Mouse (Mus musculus) heart, embryonic 14.5 days (tissue): ENCODE data around the gene Insig1. TPM values are rescaled to one million over a fixed set of nuclear protein-coding genes. Genes with fewer than 3 reads are reported as not detected.

Experiments
- ATAC-seq: fragments of 200-750 bp; cut with Nextera tagmentation; 2 replicates; pipeline ENCODE4 v1.8.0; 2017; ENCODE audit warnings: low read depth, moderate TSS enrichment; ENCODE audit not compliant: insufficient number of reproducible peaks, insufficient read depth, low FRiP score
- H3K27ac ChIP-seq, 2 experiments: fragments of 200-500 bp in 1 of 2; fragments of 300-500 bp in 1 of 2; sonication (generic) in 1 of 2; replicated peaks in 1 of 2; 2 replicates each; pipeline ENCODE4 v1.5.1; 2012 to 2014; ENCODE audit warnings: low read depth in 2 of 2, low read length in 2 of 2, control low read depth in 1 of 2, mild to moderate bottlenecking in 1 of 2, mixed read lengths in 1 of 2; ENCODE audit not compliant: control insufficient read depth in 1 of 2, insufficient read depth in 1 of 2
- H3K27me3 ChIP-seq: fragments of 300-500 bp; sonication (generic); 2 replicates; pipeline ENCODE4 v1.6.1; 2014; ENCODE audit warnings: mild to moderate bottlenecking, low read length, control low read depth; ENCODE audit not compliant: control insufficient read depth, insufficient read depth
- H3K36me3 ChIP-seq: fragments of 300-500 bp; sonication (generic); 2 replicates; pipeline ENCODE4 v1.6.1; 2014; ENCODE audit warnings: mild to moderate bottlenecking, control low read depth, low read length, mixed read lengths; ENCODE audit not compliant: control insufficient read depth, insufficient read depth
- H3K4me1 ChIP-seq, 2 experiments: fragments of 200-500 bp in 1 of 2; fragments of 300-500 bp in 1 of 2; sonication (generic) in 1 of 2; 2 replicates each; pipeline ENCODE4 v1.6.1; 2012 to 2014; ENCODE audit warnings: low read length in 2 of 2, control low read depth in 1 of 2, mixed read lengths in 1 of 2; ENCODE audit not compliant: control insufficient read depth in 2 of 2, insufficient read depth in 2 of 2
- H3K4me2 ChIP-seq: fragments of 300-500 bp; sonication (generic); 2 replicates; pipeline ENCODE4 v1.6.1; 2014; ENCODE audit warnings: mild to moderate bottlenecking, low read length
- H3K4me3 ChIP-seq, 2 experiments: fragments of 200-500 bp in 1 of 2; fragments of 300-500 bp in 1 of 2; sonication (generic) in 1 of 2; 2 replicates each; pipeline ENCODE4 v1.5.1; 2012 to 2014; ENCODE audit warnings: low read length in 2 of 2, mild to moderate bottlenecking in 2 of 2, control low read depth in 1 of 2, low read depth in 1 of 2, moderate library complexity in 1 of 2; ENCODE audit not compliant: control insufficient read depth in 1 of 2, insufficient read depth in 1 of 2
- H3K9ac ChIP-seq: fragments of 300-500 bp; sonication (generic); 2 replicates; pipeline ENCODE4 v1.6.1; 2014; ENCODE audit warnings: mild to moderate bottlenecking, low read length
- H3K9me3 ChIP-seq: fragments of 300-500 bp; sonication (generic); 2 replicates; pipeline ENCODE4 v1.6.1; 2016; ENCODE audit warnings: low read length, control low read depth; ENCODE audit not compliant: control insufficient read depth
- WGBS: fragments of 180-500 bp; shearing (Covaris S2); extraction: QIAGEN DNeasy Blood & Tissue Kit; methylation state at CpG from one replicate; pipeline ENCODE4 v1.1.7; 2014; 5-methylcytosine and 5-hydroxymethylcytosine counted together
- polyA plus RNA-seq: library from polyadenylated mRNA; unstranded; fragments of >200 nt; fragmentation: Nextera tagmentation; extraction: Ambion mirVana; gene quantifications from 2 replicates; pipeline ENCODE4 v1.2.1, GENCODE M21; 2014

Insig1 gene
- polyA plus RNA-seq, 1 experiment from 2014 or later, result 26.6 TPM

DNA sequence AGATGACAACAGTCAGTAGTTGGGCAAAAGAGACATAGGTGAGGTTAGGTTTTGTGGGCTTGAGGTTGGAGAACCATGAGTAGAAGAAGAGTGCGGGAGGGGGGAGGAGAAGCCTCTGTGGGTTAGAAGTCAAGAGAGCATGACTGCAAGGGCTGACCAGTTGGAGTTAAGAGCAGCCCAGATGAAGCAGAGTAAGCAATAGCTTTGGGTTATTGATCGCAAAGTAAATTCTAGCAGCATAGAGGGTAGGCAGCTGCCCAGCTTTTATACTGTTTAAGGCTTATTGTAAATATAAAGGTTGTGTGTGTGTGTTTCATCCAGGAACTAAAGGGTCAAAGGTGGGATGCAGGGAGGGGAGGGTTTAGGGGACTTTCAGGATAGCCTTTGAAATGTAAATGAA is 10.7 kb downstream of the Insig1 start:
- 81% methylated on average over 2 of the region's 2 CpGs for WGBS

DNA sequence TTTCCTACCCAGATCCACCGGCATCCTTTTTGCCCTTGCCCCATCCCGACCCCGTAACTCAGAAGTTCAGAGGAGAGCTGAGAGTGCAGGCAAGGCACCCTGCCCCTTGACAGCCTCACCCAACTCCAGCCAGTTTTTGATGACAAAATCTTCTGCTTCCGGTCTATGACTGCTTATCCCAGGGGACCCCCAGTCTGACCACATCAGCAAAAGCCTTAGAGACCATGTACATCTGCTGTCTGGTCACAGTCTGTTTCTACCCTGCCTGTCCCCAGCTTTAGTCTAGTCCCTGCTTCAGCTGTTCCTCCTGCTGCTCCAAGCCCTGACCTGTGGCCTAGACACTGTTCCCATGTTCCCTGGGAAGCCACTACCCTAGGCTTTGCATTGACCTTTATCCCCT is 11.1 kb downstream of the Insig1 start:
- no peak overlapping the region for H3K9ac ChIP-seq
- no peaks in the 10 kb centered on the region for H3K27me3 ChIP-seq
- no peak overlapping the region for H3K4me2 ChIP-seq
- no peaks in the 10 kb centered on the region for H3K4me1 ChIP-seq
- H3K27ac ChIP-seq, result no peak overlapping the region
- WGBS, result 61% methylated on average over 4 of the region's 4 CpGs
- H3K4me3 ChIP-seq, result no peak overlapping the region
- ATAC-seq, result no peak
- peaks cover 12% of the 10 kb centered on the region; the same call in 1 of the 2 replicates for H3K36me3 ChIP-seq
- H3K9me3 ChIP-seq, result no peaks in the 10 kb centered on the region

More for the DNA sequence above, 10.7 kb downstream of the Insig1 start:
- ATAC-seq, result no peak
- no peaks in the 10 kb centered on the region for H3K4me1 ChIP-seq
- H3K27me3 ChIP-seq, result no peaks in the 10 kb centered on the region
- H3K4me2 ChIP-seq, result no peak overlapping the region
- no peak overlapping the region for H3K9ac ChIP-seq
- peaks cover 17% of the 10 kb centered on the region; the same call in 1 of the 2 replicates for H3K36me3 ChIP-seq
- no peaks in the 10 kb centered on the region for H3K9me3 ChIP-seq
- no peak overlapping the region for H3K4me3 ChIP-seq
- no peak overlapping the region for H3K27ac ChIP-seq

DNA sequence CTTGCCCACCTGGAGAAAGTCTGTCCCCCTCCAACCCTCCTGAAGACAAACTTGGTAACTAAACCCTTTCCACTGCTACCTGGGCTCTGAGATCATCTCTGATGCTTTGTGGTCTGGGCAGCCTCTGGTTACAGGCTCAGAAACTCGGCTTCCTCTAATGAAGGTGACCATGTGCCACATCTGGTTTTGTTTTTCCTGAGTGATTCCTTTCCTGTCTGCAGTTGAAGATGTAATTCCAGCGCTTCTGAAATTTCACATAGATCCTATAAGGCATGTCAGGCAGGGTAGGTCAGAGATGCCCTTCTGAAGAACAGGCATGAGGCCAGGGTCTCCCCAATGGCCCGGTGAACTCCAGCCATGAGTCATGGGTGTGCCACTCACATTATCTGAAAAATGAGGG is 11.6 kb downstream of the Insig1 start:
- Histone ChIP-seq H3K36me3 (0 out of 2 replicates have a peak, but pooled peaks cover 10% of the 10 kb centered on the region), H3K4me3 (no peak overlapping the region), H3K27me3 (no peaks in the 10 kb centered on the region), H3K27ac (no peak overlapping the region), H3K9ac (no peak overlapping the region), H3K9me3 (no peaks in the 10 kb centered on the region), H3K4me2 (no peak overlapping the region), H3K4me1 (no peaks in the 10 kb centered on the region)
- no peak for ATAC-seq
- WGBS, result 60% methylated on average over 3 of the region's 3 CpGs

DNA sequence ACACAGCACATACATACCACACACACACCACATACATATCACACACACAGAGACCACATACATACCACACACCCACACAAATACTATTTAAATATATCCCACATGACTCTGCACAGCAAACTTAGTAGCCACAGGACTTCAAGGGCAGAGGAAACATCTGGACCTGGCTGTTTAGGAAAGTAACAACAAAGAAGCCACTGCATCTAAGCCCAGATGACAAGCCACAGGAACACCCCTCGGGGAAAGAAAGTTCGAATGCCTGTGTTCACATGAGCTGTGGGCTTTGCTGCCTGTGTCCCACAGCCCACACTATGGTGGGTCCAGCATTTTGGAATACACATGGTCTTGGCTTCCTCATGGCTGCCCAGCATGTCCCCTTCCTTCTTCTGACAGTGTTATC is 13.6 kb downstream of the Insig1 start:
- ATAC-seq, result no peak
- Histone ChIP-seq H3K4me2 (no peak overlapping the region), H3K36me3 (no peaks in the 10 kb centered on the region), H3K9me3 (no peaks in the 10 kb centered on the region), H3K27ac (no peak overlapping the region), H3K27me3 (no peaks in the 10 kb centered on the region), H3K9ac (no peak overlapping the region), H3K4me1 (no peaks in the 10 kb centered on the region), H3K4me3 (no peak overlapping the region)
- WGBS, result 75% methylated on average over 2 of the region's 2 CpGs

DNA sequence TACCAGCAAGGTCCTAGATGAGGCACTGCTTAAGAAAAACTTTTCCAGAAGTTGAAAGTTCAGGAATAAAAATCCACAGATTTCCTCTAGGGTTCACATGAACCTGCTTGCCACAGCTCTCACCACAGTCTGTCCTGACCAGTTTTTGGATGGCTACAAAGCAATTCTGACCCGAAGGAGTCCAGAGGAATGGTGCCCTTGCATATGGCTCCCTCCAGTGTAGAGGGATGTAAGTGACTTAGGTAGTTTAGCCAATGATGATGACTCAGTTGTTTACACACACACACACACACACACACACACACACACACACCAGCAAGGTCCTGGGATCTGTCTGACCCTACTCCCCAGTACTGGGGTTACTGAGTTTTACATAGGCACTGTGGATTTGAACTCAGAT is 19.4 kb downstream of the Insig1 start:
- Histone ChIP-seq H3K4me1 (no peaks in the 10 kb centered on the region), H3K4me2 (no peak overlapping the region), H3K36me3 (no peaks in the 10 kb centered on the region), H3K27ac (no peak overlapping the region), H3K9ac (no peak overlapping the region), H3K9me3 (no peaks in the 10 kb centered on the region), H3K4me3 (no peak overlapping the region), H3K27me3 (no peaks in the 10 kb centered on the region)
- ATAC-seq, result no peak
- 41% methylated on average over 1 of the region's 1 CpGs for WGBS

DNA sequence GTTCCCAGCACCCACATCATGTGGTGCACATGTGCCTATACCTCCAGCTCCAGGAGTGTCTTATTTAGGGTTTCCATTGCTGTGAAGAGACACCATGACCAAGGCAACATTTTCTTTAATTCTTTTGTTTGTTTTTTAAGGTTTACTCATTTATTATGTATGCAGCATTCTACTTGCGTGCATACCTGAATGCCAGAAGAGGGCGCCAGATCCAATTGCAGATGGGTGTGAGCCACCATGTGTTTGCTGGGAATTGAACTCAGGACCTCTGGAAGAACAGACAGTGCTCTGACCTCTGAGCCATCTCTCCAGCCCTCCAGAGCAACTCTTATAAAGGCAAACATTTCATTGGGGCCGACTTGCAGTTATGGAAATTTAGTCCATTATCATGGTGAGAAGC is 21.2 kb downstream of the Insig1 start:
- Histone ChIP-seq H3K27ac (no peak overlapping the region), H3K4me1 (no peaks in the 10 kb centered on the region), H3K4me2 (no peak overlapping the region), H3K9me3 (no peaks in the 10 kb centered on the region), H3K4me3 (no peak overlapping the region), H3K9ac (no peak overlapping the region), H3K36me3 (no peaks in the 10 kb centered on the region), H3K27me3 (0 out of 2 replicates have a peak, but pooled peaks cover 3% of the 10 kb centered on the region)
- 80% methylated on average over 3 of the region's 3 CpGs for WGBS
- no peak for ATAC-seq

DNA sequence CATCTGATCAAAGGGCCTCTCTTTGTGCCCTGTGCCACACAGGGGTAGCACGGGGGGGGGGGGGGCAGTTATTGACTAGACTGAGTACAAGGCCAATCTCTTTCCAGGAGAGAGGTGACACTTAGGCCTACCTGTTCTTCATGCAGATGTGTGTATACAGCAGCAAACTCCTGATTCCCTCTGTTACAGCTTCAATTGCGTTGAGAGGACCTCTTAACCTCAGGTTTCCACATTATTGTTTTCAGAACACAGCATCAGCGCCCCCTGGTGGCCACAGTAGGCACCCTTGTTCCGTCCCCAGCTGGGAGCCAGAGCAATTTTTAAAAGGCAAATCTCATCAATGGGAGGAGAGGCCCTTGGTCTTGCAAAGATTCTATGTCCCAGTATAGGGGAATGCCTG is 22.7 kb downstream of the Insig1 start:
- Histone ChIP-seq H3K36me3 (no peaks in the 10 kb centered on the region), H3K4me1 (no peaks in the 10 kb centered on the region), H3K9me3 (no peaks in the 10 kb centered on the region), H3K27ac (no peak overlapping the region), H3K4me2 (no peak overlapping the region), H3K27me3 (0 out of 2 replicates have a peak, but pooled peaks cover 3% of the 10 kb centered on the region), H3K4me3 (no peak overlapping the region), H3K9ac (no peak overlapping the region)
- ATAC-seq, result no peak
- 22% methylated on average over 4 of the region's 4 CpGs for WGBS

DNA sequence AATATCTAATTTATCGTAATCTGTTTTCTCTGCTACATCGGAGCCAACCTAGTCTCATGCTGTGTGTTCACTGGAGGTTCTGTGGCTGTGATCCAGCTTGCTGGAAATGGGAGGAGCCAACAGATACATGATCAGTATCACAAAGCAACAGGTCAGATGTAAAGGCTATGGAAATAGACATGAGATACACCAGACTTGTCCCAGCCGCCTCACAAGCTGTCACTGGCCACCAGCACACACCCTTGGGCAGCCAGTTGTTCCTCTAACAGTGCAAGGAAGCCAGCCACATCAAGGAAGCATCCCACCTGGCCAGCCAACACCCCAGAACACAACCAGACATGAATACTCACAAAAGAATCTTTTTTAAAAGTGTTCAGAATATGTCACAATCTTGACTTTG is 23.2 kb downstream of the Insig1 start:
- Histone ChIP-seq H3K36me3 (no peaks in the 10 kb centered on the region), H3K9me3 (no peaks in the 10 kb centered on the region), H3K9ac (no peak overlapping the region), H3K27ac (no peak overlapping the region), H3K4me3 (no peak overlapping the region), H3K4me1 (no peaks in the 10 kb centered on the region), H3K27me3 (0 out of 2 replicates have a peak, but pooled peaks cover 3% of the 10 kb centered on the region), H3K4me2 (no peak overlapping the region)
- 67% methylated on average over 3 of the region's 3 CpGs for WGBS
- ATAC-seq, result no peak
